Mouse (Mus musculus) cerebellum, adult 18-20 months (tissue): ENCODE results near the gene Rnase4.

Experiments used
- DNase-seq, 2 experiments: peaks; one replicate each; pipeline ENCODE4 v3.0.0; 2021

Rnase4 gene

DNA sequence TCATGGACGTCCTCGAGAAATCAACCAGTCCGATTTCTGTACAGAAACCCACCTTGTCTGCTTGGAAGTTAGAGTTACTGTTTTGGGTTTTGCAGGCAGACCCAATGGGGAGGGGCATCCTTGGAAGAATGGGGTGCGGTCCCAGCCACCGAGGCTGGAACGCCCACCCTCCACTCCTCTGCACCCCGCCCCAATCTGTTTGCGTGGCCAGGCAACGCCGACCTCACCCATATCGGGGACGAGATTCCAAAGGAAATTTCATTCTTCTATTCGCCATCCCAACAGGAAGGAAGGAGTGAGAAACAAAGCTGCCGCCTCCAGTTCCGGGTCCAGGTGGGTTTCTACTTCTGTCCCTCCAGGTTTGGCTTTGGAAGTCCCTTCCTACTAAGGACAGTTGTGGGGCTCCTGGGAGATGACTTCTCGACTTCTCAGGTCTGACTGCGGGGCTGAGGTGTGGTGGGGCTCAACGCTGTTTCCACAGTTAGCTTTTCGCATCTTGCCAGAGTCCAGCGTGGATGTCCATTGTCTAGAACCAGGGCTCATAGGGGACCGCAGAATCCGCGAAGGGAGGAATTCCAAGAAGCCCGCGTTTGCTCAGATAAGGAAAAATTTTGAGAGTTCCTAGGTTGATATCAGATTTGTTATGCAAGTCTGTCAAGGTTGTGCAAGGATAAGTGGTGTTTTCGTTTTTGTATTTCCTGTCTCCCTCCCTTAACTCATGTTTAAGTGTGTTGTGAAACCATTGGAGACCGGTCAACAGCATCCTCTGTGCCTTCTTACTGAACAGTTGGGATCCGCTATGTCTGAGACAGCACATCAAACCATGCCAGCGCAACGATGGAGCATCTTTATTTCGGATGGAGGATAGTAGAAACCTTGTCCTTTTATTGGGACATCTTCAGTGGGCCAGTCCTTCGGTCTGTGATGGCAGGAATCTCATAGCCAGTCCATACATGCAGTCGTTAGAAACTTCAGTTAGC, at the start of gene Rnase4, which contains the start of gene Ang:
TSS of gene Rnase4 (plus strand) at position 157 of the 980 bp plus-strand sequence.
TSS of gene Ang (plus strand) at position 230 of the 980 bp plus-strand sequence.
- DNase-seq = peak; percentile 48 to 50

GRCm38 (mm10) chr14:51041769-51042168, 49.1 kb upstream of the Rnase4 start, which contains the start of gene Rnase9:
Gene Rnase9, minus strand, starts transcription at chr14:51041869.
- no peak for DNase-seq

DNA sequence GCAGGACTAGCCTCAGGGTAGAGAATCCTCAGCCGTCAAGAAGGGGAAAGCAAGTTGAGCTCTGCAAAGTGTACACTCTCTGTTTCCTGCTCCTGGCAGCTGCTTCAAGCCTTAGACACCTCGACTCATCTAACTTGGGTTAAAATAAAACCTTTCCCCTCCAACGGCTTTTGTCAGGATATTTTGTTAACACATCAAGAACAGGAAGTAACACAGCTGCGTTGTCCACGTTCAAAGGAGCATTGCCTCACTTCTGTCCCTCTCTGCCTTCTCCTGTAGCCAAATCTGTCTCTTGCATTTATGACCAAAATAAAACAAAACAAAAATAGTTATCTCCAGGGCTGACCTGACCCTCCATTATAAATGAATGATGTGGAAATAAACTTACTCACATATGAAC, 43.0 kb upstream of the Rnase4 start:
- no peak for DNase-seq

- DNase-seq = no peak
Observed at GRCm38 (mm10) chr14:51050063-51050462, 40.8 kb upstream of the Rnase4 start, which contains the start of gene Rnase11. Gene Rnase11, minus strand, starts transcription at chr14:51050163.

GRCm38 (mm10) chr14:51051941-51052340, 38.9 kb upstream of the Rnase4 start:
- DNase-seq = no peak

DNA sequence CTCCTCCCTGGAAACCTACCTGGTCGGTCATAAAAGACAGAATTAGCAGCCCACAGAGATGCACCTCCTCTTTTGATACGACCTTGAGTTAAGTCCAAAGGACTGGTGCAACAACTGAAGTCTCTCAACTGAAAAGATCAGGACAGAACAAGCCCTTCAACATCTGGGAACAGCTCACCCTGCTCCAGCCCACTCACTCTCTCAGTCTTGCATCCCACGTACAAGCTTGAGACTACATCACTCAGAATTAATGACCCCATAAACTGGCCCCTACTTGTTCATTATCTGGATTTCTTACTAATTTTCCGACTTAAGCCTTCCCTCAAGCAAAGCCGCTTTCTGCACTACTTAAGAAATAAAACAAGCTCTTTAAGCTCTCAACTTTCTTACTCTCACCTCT, 37.7 kb upstream of the Rnase4 start:
- no peak for DNase-seq

GRCm38 (mm10) chr14:51054243-51055237, 36.3 kb upstream of the Rnase4 start:
- DNase-seq = no peak

DNA sequence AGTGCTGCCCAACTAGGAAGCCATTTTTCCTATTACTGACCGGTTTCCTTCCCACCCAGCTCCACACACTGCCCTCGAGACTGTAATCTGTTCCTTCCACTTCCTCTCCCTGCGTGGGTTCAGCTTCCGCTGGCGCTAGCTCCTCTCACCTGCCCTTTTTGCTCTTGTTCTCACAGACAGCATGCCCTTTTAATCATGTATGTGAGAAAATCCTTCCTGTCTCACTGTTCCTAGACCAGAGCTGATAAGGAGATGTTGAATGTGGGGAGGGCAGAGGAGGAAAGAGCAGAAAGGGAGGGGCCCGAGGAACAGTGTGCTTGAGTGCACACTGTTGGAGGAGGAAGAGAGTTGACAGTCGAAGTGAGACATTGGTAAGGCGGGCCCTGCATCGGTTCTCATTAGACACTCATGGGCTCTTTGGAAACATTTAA, 33.5 kb upstream of the Rnase4 start, which contains the start of gene Rnase12:
TSS of gene Rnase12 (minus strand) at position 261 of the 431 bp plus-strand sequence.
- no peak for DNase-seq

DNA sequence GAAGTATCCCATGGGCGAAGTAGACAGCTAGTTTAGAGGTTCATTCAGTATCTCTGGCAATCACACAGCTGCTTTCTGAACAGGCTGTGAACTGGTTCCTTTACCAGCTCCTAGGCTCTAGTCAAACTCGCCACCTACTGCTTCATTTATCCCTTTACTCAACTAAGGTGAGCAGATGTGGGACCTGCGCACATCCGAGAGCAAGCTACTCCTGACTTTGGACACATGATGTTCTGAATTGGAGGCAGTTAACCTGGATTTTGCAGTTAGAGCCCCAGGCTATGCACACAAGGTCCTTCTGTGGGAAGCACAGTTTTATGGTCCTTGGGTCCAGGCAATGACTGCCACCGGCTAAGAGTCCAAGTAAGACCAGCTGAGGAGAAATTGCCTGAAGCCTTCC, 30.1 kb upstream of the Rnase4 start:
- no peak for DNase-seq

DNA sequence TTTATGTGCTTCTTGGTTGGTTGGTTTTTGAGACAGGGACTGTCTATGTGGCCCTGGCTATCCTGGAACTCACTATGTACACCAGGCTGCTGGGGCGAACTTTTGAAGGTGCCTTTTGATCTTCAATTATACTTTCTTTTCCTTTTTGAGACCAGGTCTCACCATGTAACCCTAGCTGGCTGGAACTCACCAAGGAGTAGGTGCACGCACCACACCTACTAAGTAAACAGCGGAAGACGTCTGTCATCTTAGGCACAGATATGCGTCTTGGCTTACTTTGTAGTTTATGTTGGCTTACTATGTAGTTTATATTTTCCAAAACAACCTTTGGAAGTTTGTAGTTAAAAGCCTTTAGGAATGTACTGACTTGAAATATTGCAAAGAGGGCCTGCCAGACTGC, 21.9 kb upstream of the Rnase4 start:
- DNase-seq = no peak

- DNase-seq = peak in 1 of 2 experiments; percentile 14
Observed at GRCm38 (mm10) chr14:51069617-51070016, 21.3 kb upstream of the Rnase4 start.

DNA sequence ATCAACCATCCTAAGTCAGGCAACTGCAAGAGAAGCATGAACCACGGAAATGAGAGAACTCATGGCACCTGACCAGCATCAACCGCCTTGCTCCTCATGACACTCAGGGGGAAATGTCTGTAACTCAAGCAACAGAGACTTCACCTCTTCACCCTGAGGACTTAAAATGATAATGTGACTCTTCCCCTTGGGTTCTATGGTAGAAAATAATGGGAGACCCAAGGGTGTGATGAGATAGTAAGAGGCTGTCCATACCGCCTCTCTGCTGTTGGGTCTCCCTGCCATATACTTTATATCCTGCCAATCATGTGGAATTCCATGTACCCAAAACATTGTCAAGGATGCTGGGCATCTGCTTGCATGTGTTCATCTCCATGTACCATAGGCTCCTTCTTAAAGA, 16.5 kb upstream of the Rnase4 start, which contains the start of gene Olfr750:
TSS of gene Olfr750 (minus strand) at position 101 of the 400 bp plus-strand sequence.
- no peak for DNase-seq

- no peak for DNase-seq
Observed at GRCm38 (mm10) chr14:51079180-51079579, 11.7 kb upstream of the Rnase4 start.

GRCm38 (mm10) chr14:51081035-51081434, 9.8 kb upstream of the Rnase4 start:
- DNase-seq = no peak

DNA sequence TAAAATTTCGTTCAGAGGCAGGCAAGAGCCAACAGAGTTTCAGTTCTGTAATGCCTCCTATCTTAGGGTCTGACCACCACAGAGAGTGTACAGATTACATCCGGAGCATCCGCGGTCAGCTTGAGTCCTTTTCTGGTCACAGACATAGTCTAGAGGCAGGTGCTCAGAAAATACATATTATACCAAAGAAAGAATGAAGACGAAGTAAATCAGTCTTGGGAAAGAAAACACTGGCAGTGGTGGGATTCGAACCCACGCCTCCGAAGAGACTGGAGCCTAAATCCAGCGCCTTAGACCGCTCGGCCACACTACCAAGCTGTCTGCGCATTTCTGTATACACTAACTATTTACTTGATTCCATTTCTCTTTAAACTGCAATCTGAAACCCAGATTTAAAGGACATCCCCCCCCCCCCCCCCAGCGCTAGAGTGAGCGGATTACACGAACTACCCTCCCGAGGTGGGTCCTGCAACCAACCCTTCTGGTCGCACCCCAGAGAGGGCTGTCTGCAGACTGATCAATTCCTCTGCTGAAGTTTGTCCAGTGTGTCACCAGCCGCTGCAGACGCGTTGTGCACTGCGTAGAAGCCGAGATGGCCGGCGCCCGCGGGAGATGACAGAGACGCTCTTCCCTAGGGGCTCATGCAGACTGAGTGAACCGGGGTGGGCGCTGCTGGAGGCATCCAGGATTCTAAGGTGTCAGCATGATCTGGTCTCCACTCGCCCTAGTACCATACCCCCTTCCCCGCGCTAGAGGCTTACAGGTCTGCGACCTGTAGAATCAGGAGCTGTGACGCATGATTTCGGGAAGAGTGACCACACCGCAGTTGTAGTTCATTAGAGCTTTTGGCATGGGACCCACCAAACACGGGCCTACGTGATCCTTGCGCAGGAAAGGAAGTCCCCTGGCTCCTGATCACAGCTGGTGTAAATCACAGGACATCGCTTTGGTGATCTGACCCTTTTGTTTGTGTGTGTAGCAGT, 8.0 kb upstream of the Rnase4 start:
- DNase-seq = peak; percentile 41 to 70

GRCm38 (mm10) chr14:51083805-51084204, 7.1 kb upstream of the Rnase4 start:
- no peak for DNase-seq

DNA sequence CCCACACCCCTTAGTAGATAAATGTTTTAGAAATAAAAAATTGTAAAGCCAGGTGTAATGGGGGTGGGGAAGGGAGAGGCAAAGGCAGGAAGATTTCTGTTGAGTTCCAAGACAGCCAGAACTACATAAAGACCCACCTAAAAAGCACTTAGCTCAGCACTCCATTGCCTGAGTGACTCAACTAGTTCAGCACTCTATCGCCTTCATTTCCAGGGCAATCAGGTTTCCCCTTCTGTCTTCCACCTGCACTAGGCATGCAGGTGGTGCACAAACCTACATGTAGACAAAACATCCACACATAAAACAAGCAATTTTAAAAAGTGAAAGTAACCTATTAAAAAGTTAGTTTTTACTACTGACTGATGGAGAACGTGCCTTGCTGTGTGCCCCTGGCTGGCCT, 5.8 kb upstream of the Rnase4 start:
- no peak for DNase-seq

DNA sequence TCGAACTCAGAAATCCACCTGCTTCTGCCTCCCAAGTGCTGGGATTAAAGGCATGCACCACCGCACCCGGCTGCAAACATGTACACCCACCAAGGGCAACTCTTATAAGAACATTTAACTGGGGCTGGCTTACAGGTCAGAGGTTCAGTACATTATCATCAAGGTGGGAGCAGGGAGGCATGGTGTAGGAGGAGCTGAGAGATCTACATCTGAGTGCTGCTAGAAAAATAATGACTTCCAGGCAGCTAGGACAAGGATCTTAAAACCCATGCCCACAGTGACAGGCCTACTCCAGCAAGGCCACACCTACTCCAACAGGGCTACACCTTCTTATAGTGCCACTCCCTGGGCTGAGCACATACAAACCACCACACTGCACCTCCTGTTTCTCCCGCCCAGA, 5.0 kb upstream of the Rnase4 start:
- no peak for DNase-seq

DNA sequence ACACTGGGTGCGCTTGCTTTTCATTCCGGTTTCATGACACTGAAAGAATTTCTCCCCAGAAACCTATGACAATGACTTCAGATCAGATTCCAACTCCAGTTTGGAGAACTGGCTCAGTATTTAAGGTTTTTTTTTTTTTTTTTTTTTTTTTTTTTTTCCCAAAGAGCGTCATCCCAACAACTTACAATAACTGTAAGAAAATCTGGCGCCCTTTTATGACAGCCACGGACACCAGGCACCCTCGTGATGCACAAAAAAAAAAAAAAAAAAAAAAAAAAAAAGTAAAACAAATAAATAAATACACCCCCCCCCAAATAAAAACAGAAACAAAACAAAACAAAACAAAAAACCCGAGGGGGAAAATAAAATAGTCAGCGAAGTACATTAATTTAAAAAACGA, 3.1 kb upstream of the Rnase4 start:
- no peak for DNase-seq

- DNase-seq = peak; percentile 84 to 89
Observed at GRCm38 (mm10) chr14:51088166-51088969, 2.5 kb upstream of the Rnase4 start.
